Mouse (Mus musculus) ES-Bruce4 (cell line): ENCODE data around the gene Ermp1.

ENCODE experiments used
- CTCF ChIP-seq: IDR thresholded peaks from one replicate; pipeline ENCODE4 v1.8.1; 2011; ENCODE audit warnings: low read depth, low read length
- EP300 ChIP-seq: IDR thresholded peaks from 2 replicates; pipeline ENCODE4 v1.6.1; 2011; ENCODE audit warnings: low read depth, low read length; ENCODE audit not compliant: insufficient read depth
- POLR2A ChIP-seq: IDR thresholded peaks from one replicate; pipeline ENCODE4 v1.8.1; 2011; ENCODE audit warnings: low read length; ENCODE audit not compliant: insufficient read depth

DNA sequence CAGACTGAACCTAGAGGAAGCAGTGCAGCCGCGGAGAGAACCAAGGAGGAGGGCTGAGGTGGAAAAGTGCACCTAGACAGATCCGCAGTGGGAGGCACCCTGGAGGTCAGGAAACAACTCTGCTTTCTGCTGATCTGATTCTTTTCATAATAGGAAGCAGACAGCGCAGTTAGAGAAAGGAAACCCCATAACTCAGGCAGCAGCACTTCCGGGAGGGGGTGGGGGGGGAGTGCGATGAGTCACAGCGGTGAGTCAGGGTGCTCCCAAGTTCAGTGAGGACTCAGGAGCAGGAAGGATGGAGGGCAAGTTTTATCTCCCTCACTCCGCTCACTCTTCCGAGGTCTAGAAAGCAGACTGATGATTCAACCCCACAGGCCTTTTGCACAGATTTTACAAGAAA lies 7.2 kb downstream of the Ermp1 start:
- TF ChIP-seq CTCF = no peak
- no peak for TF ChIP-seq EP300
- no peak for TF ChIP-seq POLR2A
